Mouse (Mus musculus) MEL (cell line): ENCODE data around the gene Hspa1a.

Experiments used
- CTCF ChIP-seq, 3 experiments: IDR thresholded peaks in 2 of 3; conservative IDR thresholded peaks in 1 of 3; 2 replicates each; pipeline ENCODE4 v1.5.1; 2011 to 2012; ENCODE audit warnings: low read length in 3 of 3, low read depth in 2 of 3, mild to moderate bottlenecking in 2 of 3, improper control_type of control experiment in 1 of 3, inconsistent platforms in 1 of 3, mixed read lengths in 1 of 3, moderate library complexity in 1 of 3; ENCODE audit not compliant: control insufficient read depth in 1 of 3, insufficient read depth in 1 of 3, poor library complexity in 1 of 3, severe bottlenecking in 1 of 3
- ETS1 ChIP-seq: IDR thresholded peaks from 2 replicates; pipeline ENCODE4 v1.6.1; 2012; ENCODE audit warnings: low read depth, mild to moderate bottlenecking, inconsistent platforms, low read length, improper control_type of control experiment, moderate library complexity
- JUND ChIP-seq: IDR thresholded peaks from 2 replicates; pipeline ENCODE4 v1.6.1; 2011; ENCODE audit warnings: low read depth, mild to moderate bottlenecking, improper control_type of control experiment, low read length
- MAX ChIP-seq: IDR thresholded peaks from 2 replicates; pipeline ENCODE4 v1.6.1; 2011; ENCODE audit warnings: low read length, improper control_type of control experiment
- POLR2A ChIP-seq, 2 experiments: IDR thresholded peaks; 2 replicates each; pipeline ENCODE4 v1.6.1; 2011 to 2012; ENCODE audit warnings: low read length in 2 of 2, mild to moderate bottlenecking in 2 of 2, control low read depth in 1 of 2, improper control_type of control experiment in 1 of 2, low read depth in 1 of 2, moderate library complexity in 1 of 2; ENCODE audit not compliant: control insufficient read depth in 1 of 2, insufficient read depth in 1 of 2, poor library complexity in 1 of 2
- ZC3H11A ChIP-seq: IDR thresholded peaks from 2 replicates; pipeline ENCODE4 v1.6.1; 2012; ENCODE audit warnings: low read depth, mild to moderate bottlenecking, inconsistent platforms, low read length, improper control_type of control experiment

- no peak for TF ChIP-seq ZC3H11A
- TF ChIP-seq MAX, result no peak
- 0 out of 2 replicates have a peak, but pooled peaks have one; percentile 26 for TF ChIP-seq ETS1
- TF ChIP-seq JUND, result no peak
- TF ChIP-seq CTCF (IDR thresholded peaks at IDR 0.05 in 2 of 3, conservative IDR thresholded peaks at IDR 0.05 in 1 of 3; ENCODE audit: control insufficient read depth in 1 of 3, insufficient read depth in 1 of 3, low read depth in 2 of 3, low read length in 3 of 3, poor library complexity in 1 of 3, severe bottlenecking in 1 of 3), result no peak
- TF ChIP-seq POLR2A (IDR thresholded peaks at IDR 0.05; ENCODE audit: control insufficient read depth in 1 of 2, insufficient read depth in 1 of 2, low read depth in 1 of 2, low read length in 2 of 2, poor library complexity in 1 of 2), result peak in 1 of 2 experiments; percentile 65; a peak in 2 of 4 replicates
These were observed 22.8 kb upstream of the Hspa1a start for GRCm38 (mm10) chr17:34994751-34995150.
